Mouse (Mus musculus): ENCODE data around the gene Pip5k1a. TPM values are rescaled to one million over a fixed set of nuclear protein-coding genes. Genes with fewer than 3 reads are reported as not detected.
"Not testable (repeated sequence)": the region's sequence is repeated elsewhere in the genome, so short reads cannot be mapped to it uniquely, and the experiment has no call there.

Pip5k1a gene
- total RNA-seq, 1 experiment from 2014 or later = 20.9 TPM

DNA sequence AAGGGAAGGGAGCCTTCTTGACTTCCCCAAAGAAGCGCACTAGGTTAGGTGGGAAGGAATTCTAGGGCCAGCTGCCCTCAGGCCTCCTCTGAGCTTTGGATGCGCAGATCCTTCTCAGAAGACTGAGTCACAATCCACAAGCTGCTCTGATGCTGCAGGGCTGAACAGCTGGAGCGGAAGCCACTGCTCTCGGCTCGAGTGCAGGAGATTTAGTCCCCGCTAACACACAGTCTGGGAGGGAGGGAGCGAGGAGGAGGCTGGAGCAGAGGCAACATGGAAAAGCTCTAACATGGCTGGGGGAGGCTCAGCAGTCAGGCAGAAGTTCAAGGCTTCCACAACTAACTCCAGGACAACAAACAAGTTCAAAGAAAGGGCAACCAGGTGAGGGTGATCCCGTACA, 48.7 kb downstream of the Pip5k1a start:
- ATAC-seq (replicated peaks in 1 of 2; ENCODE audit: insufficient read depth in 1 of 2, low FRiP score in 2 of 2, low TSS enrichment in 1 of 2, low read depth in 1 of 2, poor library complexity in 2 of 2, severe bottlenecking in 2 of 2) = no peak

GRCm38 (mm10) chr3:95056275-95056674, 50.5 kb downstream of the Pip5k1a start:
- ATAC-seq (replicated peaks in 1 of 2; ENCODE audit: insufficient read depth in 1 of 2, low FRiP score in 2 of 2, low TSS enrichment in 1 of 2, low read depth in 1 of 2, poor library complexity in 2 of 2, severe bottlenecking in 2 of 2) = no peak

- ATAC-seq (replicated peaks in 1 of 2; ENCODE audit: insufficient read depth in 1 of 2, low FRiP score in 2 of 2, low TSS enrichment in 1 of 2, low read depth in 1 of 2, poor library complexity in 2 of 2, severe bottlenecking in 2 of 2) = peak; percentile 46 to 55; a peak in 2 of 4 replicates
Measured at GRCm38 (mm10) chr3:95054481-95055260, 52.1 kb downstream of the Pip5k1a start.

- peak; percentile 80 to 87 for ATAC-seq (replicated peaks in 1 of 2; ENCODE audit: insufficient read depth in 1 of 2, low FRiP score in 2 of 2, low TSS enrichment in 1 of 2, low read depth in 1 of 2, poor library complexity in 2 of 2, severe bottlenecking in 2 of 2)
Measured at GRCm38 (mm10) chr3:95053701-95054100, 53.0 kb downstream of the Pip5k1a start.

DNA sequence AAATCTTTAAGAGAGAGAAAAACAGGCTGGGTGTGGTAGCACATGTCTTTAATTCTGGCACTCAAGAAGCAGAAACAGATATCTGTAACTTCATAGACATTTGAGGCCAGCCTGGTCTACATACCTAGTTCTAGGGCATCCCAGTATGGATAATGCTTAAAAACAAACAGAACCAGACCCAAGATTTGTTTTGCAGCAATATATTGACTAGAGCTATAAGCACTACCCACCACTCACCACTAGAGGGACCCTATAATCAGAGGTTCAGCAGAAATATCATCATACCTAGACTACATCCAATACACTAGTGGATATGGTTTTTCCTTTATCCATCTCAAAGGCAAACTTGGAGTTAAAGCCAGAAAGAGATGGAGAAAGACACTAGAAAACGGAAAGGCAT, 53.8 kb downstream of the Pip5k1a start:
- peak; percentile 50 to 58; a peak in 1 of 4 replicates for ATAC-seq (replicated peaks in 1 of 2; ENCODE audit: insufficient read depth in 1 of 2, low FRiP score in 2 of 2, low TSS enrichment in 1 of 2, low read depth in 1 of 2, poor library complexity in 2 of 2, severe bottlenecking in 2 of 2)

DNA sequence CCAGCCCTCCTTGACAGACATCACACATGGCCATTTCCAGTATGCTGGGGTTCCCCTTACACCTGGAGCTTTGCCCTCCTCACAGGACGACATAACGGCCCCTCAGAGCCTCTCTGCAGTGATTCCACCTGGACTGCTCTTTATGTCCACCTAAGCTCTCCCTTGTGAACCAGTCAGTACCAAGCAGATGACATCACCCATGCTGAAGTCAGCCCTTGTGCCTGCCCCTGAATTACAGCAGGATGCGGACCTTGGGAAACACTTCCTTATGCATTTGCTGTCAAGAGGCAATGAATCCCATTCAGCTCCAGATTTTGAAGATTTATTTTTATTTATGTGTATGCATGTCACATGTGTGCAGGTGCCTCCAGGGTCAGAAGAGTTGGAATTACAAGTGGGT, 58.8 kb downstream of the Pip5k1a start:
- ATAC-seq (replicated peaks in 1 of 2; ENCODE audit: insufficient read depth in 1 of 2, low FRiP score in 2 of 2, low TSS enrichment in 1 of 2, low read depth in 1 of 2, poor library complexity in 2 of 2, severe bottlenecking in 2 of 2) = no peak

DNA sequence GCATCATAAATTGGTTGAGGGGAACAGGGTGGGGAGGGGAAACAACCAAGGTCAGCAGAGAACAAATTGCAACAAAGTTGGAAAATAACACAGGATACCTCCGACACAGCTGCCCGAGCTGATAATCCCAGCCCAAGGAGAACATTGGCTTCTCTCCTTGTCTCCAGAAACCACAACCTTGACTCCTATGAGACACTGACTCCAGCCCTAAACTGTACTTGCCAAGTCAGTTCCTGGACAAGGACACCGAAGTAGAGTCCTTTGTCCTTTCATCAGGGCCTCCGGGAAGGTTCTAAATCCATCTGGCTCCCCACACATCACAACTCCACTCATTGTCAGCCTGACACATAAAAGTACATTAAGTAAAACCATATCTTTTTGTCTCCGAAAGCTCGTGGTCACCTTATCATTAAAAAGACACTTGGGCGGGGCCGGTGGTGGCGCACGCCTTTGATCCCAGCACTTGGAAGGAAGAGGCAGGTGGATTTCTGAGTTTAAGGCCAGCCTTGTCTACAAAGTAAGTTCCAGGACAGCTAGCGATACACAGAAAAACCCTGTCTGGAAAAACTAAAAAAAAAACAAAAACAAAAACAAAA, 60.2 kb downstream of the Pip5k1a start:
- ATAC-seq (replicated peaks in 1 of 2; ENCODE audit: insufficient read depth in 1 of 2, low FRiP score in 2 of 2, low TSS enrichment in 1 of 2, low read depth in 1 of 2, poor library complexity in 2 of 2, severe bottlenecking in 2 of 2) = no peak

DNA sequence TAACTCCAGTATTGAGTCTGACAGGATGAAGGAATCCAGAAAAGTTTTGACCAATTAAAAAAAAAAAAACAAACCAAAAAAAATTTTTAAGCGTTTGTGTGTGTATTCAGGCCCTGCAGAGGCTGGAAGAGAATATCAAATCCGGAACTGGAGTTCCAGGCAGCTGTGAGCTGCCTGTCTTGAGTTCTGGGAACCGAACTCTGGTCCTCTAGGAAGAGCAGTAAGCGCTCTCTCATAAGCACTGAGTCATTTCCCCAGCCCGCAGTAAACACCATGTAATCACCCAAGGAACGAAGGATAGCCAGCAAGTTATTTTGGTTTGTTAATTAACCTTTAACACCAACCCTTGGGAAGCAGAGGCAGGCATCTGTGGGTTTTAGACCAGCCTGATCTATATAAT, 63.5 kb downstream of the Pip5k1a start:
- ATAC-seq (replicated peaks in 1 of 2; ENCODE audit: insufficient read depth in 1 of 2, low FRiP score in 2 of 2, low TSS enrichment in 1 of 2, low read depth in 1 of 2, poor library complexity in 2 of 2, severe bottlenecking in 2 of 2) = no peak

DNA sequence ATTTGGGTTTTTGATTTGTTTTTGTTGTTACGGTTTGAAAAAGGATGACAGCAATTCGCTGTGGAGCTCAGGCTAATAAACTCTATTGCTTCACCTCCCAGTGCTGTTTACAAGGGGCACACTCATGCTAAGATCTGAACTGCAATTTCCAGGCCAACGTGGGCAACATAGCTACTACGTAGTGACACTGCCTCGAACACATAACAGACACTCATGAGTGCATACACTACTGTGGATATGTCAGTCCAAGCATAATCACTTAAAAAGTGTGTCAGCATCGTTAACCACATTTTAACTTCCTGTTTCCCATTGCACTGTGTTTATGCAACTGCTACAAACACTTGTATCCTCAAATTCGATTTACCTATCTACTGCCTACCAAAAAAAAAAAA, 63.9 kb downstream of the Pip5k1a start:
- peak; percentile 51 to 75; a peak in 3 of 4 replicates for ATAC-seq (replicated peaks in 1 of 2; ENCODE audit: insufficient read depth in 1 of 2, low FRiP score in 2 of 2, low TSS enrichment in 1 of 2, low read depth in 1 of 2, poor library complexity in 2 of 2, severe bottlenecking in 2 of 2)

DNA sequence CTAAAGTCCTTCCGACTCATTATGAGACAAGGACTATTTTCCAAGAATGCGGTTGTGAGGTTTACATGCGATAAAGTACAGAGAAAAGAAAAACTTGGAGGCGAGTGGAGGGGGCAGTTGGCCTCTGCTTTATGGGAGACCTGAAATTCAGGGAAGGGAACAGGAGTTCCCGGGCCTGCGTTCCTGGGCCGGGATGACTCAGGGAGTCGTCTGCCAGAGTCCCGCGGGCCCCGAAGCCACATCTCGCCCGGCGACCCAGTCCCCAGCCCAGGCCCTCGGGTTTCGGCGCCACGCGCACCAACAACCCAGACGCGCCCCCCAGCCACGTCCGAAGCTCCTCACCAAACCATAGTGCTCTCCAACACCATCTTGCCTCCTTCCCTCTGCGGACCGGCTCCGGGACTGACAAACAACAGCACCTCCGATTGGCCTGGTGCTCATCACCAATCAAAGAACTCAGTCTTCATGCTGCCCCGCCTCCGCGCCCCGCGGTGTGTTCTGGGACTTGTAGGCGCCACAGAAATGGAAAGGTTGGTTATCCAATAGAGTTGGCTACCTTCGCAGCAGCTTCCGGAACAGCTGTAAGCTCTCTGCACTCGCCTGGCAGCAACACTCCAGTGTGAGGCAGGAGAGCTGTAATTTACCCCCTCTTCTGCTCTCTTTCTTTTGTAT, 64.4 kb downstream of the Pip5k1a start, which contains the start of gene Psmd4:
TSS of gene Psmd4 (minus strand) at position 449 of the 672 bp plus-strand sequence.
- peak; percentile 99 for ATAC-seq (replicated peaks in 1 of 2; ENCODE audit: insufficient read depth in 1 of 2, low FRiP score in 2 of 2, low TSS enrichment in 1 of 2, low read depth in 1 of 2, poor library complexity in 2 of 2, severe bottlenecking in 2 of 2)

GRCm38 (mm10) chr3:95041625-95042024, 65.1 kb downstream of the Pip5k1a start:
- ATAC-seq (replicated peaks in 1 of 2; ENCODE audit: insufficient read depth in 1 of 2, low FRiP score in 2 of 2, low TSS enrichment in 1 of 2, low read depth in 1 of 2, poor library complexity in 2 of 2, severe bottlenecking in 2 of 2) = no peak

- no peak for ATAC-seq (replicated peaks in 1 of 2; ENCODE audit: insufficient read depth in 1 of 2, low FRiP score in 2 of 2, low TSS enrichment in 1 of 2, low read depth in 1 of 2, poor library complexity in 2 of 2, severe bottlenecking in 2 of 2)
Measured at GRCm38 (mm10) chr3:95029953-95030352, 76.8 kb downstream of the Pip5k1a start.

DNA sequence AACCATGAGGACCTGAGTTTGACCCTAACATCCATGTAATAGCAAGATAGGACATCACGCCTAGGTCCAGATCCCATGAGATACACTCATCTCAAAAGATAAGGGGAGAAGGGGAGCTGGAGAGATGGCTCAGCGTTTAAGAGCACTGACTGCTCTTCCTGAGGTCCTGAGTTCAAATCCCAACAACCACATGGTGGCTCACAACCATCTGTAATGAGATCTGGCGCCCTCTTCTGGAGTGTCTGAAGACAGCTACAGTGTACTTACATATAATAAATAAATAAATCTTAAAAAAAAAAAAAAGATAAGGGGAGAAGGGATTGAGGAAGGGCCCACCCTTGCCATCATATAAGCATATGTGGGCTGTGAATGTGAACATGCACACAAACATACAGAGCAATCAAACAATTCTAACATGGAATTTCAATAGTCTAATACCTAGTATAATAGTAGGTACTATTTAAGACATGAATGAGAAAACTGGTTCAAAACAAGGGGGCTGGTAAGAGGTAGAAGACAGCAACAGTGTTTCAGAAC, 77.4 kb downstream of the Pip5k1a start:
- ATAC-seq (replicated peaks in 1 of 2; ENCODE audit: insufficient read depth in 1 of 2, low FRiP score in 2 of 2, low TSS enrichment in 1 of 2, low read depth in 1 of 2, poor library complexity in 2 of 2, severe bottlenecking in 2 of 2) = not testable (repeated sequence)

GRCm38 (mm10) chr3:95028603-95029002, 78.1 kb downstream of the Pip5k1a start:
- no peak for ATAC-seq (replicated peaks in 1 of 2; ENCODE audit: insufficient read depth in 1 of 2, low FRiP score in 2 of 2, low TSS enrichment in 1 of 2, low read depth in 1 of 2, poor library complexity in 2 of 2, severe bottlenecking in 2 of 2)

- ATAC-seq (replicated peaks in 1 of 2; ENCODE audit: insufficient read depth in 1 of 2, low FRiP score in 2 of 2, low TSS enrichment in 1 of 2, low read depth in 1 of 2, poor library complexity in 2 of 2, severe bottlenecking in 2 of 2) = peak; percentile 58 to 85
Measured at GRCm38 (mm10) chr3:95027701-95028100, 79.0 kb downstream of the Pip5k1a start.

GRCm38 (mm10) chr3:95027057-95027645, 79.6 kb downstream of the Pip5k1a start:
- no peak for ATAC-seq (replicated peaks in 1 of 2; ENCODE audit: insufficient read depth in 1 of 2, low FRiP score in 2 of 2, low TSS enrichment in 1 of 2, low read depth in 1 of 2, poor library complexity in 2 of 2, severe bottlenecking in 2 of 2)

DNA sequence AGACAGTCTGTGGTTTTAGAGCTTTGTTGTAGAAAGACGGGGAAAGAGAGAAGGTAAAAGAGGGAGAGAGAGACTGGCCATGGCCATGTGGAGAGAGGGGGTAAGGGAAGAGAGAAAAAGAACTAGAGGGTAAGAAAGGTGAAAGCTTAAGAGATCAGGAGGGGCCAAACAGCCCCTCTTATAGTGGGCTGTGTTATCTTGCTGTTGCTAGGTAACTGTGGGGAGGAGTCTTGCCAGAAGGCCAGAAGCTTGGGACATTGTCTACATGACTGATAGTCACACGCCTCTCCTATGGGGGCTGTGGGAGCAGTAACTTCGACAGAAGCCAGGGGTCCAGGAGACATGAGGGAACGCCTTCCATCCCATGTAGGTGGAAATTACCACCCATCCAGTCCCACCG, 81.5 kb downstream of the Pip5k1a start:
- ATAC-seq (replicated peaks in 1 of 2; ENCODE audit: insufficient read depth in 1 of 2, low FRiP score in 2 of 2, low TSS enrichment in 1 of 2, low read depth in 1 of 2, poor library complexity in 2 of 2, severe bottlenecking in 2 of 2) = no peak

- ATAC-seq (replicated peaks in 1 of 2; ENCODE audit: insufficient read depth in 1 of 2, low FRiP score in 2 of 2, low TSS enrichment in 1 of 2, low read depth in 1 of 2, poor library complexity in 2 of 2, severe bottlenecking in 2 of 2) = no peak
Measured at GRCm38 (mm10) chr3:95024551-95024950, 82.2 kb downstream of the Pip5k1a start.
